Mouse (Mus musculus) NIH3T3 (cell line): ENCODE results near the gene Nek1.

ENCODE experiments used
- DNase-seq: peaks from one replicate; pipeline ENCODE4 v3.0.0-alpha.2; 2012; ENCODE audit warnings: low read depth

Nek1 gene

DNA sequence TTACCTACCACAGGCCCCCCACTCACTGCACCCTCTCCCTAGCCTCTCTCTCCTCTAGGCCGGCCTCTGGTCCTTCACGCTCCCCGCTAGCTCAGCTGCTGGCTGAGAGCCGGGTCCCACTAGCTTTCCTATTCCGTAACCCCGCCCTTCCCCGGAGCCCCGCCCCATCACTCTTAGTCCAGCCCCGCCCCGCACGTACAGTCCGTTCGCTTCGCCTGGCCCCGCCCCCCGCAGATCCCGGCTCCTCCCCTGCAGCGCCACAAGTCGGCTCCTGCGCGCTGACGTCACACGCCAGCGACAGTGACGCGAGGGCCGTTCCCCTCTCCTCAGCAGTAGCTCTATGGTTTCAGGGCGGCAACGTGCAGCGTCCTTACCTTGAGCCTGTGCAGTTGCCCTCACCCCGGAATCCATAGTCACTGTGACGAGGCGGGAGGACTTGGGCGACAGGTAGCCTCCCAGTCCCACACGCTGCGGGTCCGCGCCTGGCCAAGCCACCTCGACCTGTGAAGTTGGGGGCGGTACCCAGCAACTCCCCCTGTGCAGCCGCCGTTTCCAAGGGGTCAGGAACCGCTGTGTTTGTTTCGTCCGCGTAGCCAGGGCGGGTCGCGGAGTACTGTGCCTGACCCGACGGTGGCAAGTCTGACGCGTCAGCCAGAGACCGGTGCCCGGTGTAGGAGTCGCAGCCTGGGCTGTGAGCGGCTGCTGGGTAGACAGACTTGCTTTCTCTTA, at the start of gene Nek1:
Gene Nek1, plus strand, starts transcription at position 286 of the 729 bp plus-strand sequence.
- peak; percentile 99 for DNase-seq

DNA sequence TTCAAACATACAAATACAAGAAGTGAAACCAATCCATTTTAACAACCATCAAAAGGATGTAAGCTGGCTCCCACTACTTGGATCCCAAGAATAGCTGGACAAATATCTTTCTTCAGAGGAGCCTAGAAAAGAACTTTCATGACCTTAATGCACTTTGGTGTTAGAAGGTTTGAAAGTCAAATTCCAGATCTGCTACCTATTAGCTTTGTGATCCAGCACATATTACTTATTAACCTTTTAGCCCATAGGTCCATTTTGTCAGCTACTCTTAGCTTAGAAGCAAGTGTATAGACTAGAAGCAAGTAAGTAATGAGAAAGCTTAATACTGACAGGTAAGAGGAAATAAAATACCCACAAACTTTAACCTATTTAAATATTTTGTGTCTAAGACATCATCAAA, 45.5 kb upstream of the Nek1 start:
- DNase-seq: no peak

DNA sequence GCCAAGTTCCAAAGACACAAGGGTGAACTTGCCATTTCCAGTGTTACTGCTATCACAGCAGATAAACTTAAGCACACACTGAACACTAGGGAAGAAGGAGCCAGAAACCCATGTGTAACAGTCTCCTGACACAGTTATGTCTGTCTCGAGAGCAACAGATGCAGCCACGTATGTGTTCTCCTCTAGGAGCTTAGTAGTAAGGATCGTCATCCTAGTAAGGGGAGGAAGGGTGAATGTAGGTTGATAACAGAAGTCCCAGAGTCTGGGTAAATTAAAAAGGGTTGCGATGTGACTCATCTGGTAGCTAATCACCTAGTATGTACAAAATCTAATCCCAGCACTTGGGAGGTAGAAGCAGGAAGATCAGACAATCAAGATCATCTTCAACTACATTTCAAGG, 43.1 kb upstream of the Nek1 start:
- no peak for DNase-seq

DNA sequence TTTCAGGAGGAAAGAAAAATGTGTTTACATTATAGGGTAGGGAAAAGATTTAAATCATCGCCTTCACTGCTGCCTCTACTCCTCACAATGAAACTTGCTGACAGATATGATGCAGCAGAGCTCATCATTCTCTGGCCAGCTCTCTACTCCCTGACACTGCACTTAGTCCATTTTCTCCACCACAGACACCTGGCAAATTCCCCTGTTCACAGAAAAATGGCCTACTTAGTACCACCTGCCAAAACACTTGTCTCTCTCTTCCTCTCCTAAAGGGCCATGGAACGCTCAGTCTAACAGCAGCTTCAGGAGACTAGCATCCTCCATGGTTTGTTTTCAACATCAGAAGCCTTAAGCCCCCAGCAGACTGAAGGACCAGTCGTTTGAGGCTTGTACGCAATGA, 41.7 kb upstream of the Nek1 start:
- DNase-seq: peak; percentile 37

DNA sequence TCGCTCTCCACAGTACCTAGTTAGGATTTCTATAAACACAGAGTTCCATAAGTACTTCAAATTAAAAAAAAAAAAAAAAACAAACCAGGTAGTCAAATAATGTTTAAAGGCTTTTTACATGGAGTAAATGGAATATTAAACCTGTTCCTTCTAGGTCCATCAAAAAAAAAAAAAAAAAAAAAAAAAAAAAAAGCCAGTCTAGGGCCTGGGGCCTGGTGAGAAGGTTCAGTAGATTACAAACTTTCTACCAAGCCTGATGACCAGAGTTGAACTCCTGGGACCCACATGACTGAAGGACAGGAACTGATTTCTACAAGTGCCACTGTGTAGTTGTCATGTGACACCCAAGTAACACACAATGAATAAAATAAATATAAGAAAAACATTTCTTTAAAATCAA, 41.2 kb upstream of the Nek1 start:
- DNase-seq: no peak

DNA sequence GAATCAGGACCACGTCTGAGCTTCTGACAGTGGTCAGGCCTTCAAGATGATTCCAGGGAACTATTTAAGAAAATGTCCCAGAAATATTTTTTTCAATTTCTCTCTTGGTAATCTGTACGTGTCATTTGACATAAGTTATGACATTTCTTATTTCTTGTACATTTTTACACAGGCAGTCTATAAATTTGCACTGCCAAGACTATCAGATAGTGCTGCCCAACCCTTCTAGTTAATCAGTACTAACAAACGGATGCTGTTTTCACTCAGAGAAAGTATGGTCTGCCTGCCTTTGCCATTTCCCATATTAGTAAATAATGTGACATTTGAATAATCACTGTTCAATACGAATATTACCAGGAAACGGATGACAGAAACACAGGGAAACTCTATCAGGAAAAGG, 40.2 kb upstream of the Nek1 start:
- no peak for DNase-seq

DNA sequence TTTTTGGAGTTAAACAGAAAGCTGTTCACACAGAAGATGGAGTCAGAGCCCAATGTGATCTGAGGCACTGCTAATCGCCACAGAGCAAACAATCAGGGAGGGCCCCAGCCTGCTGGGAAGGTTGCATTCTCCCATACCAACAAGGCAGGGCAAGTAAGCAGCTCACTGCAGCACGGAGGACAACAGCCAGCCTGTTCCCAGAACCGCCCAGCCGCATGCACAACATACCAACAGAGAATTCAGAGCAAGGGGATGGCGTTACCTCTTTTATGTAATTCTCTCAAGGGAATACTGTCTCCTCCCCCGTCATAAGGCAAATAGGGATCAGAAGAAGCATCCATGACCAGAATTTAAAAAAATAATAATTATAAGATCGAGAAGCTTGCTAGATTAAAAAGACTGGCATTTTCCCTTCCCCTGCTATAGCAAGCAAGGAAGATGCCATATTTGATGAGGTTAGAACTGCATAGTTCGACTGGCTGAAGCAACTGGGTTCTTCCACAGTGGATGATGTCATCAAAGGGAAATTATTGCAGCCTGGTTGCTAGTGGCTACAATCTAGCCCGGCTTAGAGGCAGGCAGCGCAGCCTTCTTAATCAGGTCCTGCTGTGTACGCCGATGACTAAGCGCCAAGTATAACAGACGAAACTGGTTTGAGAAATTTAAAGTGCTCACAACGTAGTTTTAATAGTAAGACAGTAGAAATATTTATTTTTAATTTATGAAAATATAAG, 38.5 kb upstream of the Nek1 start:
- peak; percentile 95 for DNase-seq

DNA sequence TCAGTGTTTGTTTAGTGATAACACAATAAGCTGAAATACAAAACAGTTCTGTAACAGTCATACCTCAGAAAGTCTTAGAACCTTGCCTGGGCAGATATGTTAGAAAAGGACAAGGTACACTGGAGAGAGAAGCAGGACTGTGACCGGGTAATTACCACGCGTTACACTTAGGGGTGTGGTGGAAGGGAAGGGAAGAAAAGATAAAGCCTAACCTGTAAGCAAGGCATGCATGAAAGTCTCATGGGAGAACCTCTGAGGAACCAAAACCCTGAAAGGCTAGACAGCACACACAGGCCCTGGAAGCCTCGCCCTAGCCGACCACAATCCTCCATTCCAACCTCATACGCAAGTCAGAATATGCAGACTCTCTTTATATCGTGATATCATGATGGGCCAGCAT, 36.1 kb upstream of the Nek1 start:
- no peak for DNase-seq

DNA sequence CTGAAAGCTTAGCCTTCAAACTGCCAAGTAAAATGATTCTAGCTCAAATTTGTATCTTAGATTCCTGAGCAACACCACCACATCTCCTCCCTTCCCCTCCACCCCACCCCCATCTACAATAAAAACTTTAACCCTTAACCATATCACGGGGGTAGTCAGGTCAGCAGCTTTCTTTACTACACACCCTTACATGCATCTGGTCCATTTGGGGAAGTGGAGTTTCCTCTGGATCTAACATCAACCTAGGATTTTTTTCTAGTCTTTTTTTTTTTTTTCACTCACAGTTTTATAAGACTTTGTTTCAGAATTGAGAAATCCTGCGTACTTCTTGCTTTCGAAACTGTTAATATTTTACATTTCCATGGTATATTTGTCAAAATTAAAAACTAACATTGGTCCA, 30.2 kb upstream of the Nek1 start:
- DNase-seq: no peak

DNA sequence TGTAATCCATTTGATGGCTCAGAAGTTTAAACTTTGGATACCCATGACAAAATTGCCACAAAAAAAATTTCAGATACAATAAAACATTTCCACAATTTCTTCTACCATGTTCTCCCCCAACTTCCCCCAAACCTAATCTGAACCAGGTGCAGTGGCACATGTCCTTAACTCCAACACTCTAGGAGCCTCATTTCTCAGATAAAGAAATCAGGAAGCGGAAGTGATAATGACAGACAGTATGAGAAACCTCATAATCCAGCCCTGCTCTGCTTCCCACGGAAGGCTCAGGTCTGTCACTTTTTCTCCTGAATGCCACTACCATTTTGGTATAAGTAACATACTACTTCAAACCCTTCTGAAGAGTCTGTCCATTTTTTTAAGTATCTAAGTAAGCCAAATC, 29.1 kb upstream of the Nek1 start:
- DNase-seq: no peak

DNA sequence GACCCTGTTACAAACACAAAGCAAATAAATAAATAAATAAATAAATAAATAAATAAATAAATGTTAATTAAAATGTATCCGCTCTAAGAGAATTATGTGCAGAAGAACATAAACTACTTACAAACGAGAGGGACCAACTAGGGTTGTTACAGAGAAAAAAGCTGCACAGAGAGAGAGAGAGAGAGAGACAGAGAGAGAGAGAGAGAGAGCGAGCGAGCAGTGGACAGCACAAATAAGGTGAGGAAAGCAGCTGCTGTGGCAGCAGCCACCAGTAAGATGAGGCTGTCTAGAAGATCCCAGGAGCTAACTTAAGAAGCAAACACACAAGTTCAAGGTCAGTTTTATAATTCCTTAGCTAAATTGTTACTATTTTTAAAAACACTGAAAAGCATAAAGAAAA, 28.5 kb upstream of the Nek1 start:
- no peak for DNase-seq

DNA sequence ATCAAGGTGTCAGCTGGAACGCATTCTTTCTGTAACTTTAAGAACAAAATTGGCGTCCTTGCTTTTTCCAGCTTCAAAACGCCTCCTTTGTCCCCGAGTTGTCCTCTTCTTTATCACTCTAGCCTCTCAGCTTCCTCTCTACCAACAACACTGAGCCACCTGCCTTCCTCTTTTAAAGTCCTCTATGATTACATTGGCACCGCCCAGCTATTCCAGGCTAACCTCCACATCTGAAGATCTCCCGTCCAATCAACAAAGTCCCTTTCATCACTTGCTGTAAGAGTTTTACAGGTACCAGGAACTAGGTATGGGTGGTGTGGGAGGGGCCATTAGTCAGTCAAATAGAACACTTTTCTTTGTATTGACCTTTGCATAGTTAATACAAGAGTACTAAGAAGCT, 27.7 kb upstream of the Nek1 start:
- DNase-seq: no peak

DNA sequence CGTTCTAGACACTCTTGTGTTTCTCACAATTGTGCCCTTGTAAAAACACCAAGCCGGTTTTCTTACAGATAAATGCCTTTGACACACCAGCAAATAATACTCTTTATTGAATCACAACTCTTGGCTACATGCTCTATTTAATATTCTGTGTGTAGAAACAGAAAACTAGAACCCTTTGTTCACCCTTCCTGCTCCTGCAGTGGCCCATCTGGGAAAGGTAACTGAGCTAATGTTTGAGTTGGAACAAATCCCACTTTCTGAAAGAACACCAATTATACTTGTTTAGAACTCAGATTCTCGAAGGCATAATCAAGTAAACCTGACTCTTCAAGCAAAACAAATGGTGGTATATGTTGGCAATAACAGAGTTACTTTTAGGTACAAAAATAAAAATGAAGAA, 27.3 kb upstream of the Nek1 start:
- DNase-seq: no peak

DNA sequence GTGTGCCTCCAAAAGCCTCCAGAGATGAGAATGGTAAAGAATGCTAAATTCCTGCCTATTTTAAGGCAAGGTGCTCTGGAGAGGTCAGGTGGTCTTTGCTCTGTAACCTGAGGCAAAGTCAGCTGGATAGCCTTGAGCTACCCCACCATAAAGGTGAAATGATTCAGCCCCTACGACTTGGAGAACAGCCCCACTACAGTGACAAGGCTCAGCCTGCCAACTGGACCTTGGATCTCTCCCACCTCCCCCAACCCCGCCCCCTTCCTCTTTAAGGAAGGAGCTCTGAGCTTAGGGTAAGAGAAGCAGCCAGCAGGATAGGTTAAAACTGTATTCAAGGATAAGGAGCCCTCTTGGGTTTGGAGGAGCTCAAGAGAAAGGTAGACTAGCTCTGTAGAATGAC, 23.9 kb upstream of the Nek1 start:
- no peak for DNase-seq

DNA sequence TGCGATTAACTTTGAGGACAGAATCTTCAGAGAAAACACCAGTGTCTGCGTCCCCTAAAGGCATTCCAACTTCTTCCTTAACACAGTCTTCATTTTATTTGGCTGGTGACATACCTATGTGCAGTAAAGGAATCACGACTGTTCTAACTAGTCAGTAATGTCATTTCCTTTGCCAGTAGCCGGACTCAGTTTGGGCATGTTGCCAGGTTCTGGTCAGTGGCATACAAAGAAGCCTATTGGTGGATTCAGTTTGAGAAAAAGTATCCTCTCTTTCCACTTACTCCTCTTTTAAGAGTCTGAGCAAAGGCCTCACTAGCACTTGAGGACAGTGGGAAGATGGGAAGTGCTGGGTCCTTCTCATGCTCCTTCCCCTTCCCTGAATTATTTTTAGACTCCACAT, 21.2 kb upstream of the Nek1 start:
- DNase-seq: no peak

DNA sequence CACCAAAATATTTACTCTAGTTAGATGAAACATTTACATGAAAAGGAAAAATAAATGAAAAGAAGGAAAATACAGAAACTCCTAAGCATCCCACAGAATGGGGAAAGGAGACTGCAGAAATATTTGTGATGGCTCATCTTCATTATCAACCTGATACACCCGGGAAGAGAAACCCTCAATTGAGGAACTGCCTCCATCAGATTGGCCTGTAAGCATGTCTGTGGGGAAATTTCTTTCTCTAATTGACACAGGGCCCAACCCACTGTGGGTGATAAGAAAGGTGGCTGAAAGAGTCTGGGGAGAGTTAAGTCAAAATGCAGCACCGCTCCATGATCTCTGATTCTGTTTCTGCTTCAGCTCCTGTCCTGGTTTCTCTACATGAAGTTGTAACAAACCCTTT, 19.5 kb upstream of the Nek1 start:
- no peak for DNase-seq

DNA sequence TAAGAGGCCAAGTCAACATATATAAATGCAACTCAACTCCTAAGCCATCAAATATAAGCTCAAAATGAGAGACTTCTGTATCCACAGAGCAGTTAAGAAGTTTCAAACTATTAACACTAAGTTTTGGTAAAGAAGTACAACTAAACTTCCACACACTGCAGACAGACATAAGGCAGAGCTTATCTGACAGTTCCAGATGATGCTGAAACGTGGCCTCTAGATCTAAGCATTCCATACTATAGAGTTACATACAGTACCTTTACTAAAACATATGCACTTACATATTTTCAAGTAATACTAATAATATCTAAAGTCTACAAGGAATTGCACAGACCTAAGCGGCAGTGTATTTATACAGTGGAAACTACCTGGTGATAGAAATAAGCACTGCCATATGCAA, 18.2 kb upstream of the Nek1 start:
- no peak for DNase-seq

DNA sequence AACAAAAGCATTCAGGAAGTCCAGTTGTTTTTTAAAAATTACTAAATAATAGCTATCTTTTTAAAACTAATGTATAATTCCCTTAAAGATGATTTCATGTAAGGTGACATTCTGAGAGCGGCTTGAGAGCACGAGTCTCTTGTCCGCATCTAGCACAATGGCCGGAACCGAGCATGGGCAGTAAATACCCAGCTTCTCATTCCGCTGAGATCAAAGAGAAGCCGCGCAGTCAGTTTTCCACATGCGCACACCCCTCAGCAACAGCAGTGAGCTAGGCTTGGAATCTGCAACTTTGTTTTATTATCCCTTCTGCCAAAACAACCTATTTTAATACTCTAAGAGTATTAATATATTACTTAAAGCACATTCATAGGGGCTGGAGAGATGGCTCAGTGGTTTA, 16.2 kb upstream of the Nek1 start:
- no peak for DNase-seq

DNA sequence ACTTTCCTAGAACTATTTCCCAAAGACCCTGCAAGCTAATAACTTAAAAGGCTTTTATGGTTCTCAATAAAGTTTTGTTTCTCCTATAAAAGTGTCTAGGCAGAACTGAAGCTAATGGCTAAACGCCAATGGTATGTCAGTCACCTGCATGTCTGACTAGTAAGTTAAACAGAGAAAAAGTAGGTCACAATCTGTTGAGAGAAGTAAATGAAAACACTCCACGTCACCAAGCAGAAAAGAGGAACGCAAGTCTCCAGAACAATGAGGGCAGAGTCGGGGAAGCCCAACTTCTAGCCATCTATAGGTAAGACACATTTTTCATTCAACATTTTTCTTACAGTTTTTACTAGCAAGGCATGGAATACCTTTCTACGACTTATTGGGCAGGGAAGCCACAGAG, 14.5 kb upstream of the Nek1 start:
- DNase-seq: no peak

DNA sequence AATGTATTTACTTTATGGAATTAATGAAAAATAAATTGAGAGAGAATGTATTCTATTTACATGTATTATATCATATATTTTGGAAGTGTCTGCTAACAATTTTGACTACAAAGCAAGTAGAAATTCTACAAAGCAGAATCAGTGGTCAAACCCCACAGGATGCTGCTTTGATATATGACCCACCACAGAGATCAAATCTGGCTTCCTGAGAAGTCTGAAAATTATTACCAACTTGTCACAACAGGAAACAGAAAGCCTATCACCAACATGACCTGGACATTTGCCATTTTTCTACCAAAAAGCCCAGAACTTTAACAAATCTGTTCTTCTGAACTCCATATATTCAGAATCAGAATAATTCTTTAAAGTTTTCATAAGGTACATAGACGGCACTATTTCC, 11.6 kb upstream of the Nek1 start:
- no peak for DNase-seq

DNA sequence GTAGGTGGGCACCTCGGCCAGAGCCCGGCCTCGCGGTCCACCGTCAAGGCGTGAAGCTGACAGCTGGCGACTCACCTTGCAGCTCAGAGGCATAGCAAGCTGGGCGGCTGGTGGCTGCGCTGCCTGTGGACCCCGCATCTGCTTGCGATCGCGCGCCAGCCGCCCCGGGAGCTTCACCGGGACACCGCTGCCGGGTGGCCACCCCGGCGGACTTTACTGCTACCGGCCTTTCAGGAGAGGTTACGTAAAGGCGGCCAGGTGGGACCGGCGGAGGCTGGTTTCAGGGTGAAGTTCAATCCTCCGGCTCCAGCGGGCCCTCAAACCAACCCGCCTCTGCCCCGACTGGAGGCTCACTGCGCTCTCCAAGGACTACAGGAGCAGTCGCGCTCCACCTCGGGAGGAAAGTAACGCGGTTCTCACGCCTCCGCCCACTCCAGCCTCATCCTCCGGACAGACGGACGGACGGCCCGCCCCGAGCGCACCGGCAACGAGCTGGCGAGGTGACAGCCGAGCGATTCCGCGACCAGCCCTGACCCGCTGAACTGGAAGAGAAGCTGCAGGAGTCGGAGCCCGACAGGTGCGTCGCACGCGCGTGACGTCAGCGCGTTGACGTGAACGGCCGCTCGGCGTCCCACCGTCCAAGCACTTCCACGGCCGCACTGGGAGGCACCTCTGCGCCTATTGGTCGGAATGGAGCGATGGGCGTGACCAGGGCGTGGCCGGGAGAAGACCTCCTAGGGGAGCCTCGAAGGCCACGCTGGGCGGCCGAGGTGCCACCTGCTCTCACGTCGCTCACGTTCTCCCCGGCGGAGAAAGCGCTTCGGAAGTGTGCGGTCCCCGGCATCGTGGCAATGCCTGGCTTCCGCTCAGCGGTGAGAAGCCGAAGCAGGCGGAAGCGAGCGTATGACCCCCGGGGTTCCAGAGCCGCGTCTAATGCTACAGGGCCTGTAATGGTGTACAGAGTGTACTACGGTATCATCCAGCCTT, 10.0 kb upstream of the Nek1 start, which contains the start of gene Clcn3:
Gene Clcn3, minus strand, starts transcription at position 600 of the 987 bp plus-strand sequence.
- DNase-seq: peak; percentile 97

DNA sequence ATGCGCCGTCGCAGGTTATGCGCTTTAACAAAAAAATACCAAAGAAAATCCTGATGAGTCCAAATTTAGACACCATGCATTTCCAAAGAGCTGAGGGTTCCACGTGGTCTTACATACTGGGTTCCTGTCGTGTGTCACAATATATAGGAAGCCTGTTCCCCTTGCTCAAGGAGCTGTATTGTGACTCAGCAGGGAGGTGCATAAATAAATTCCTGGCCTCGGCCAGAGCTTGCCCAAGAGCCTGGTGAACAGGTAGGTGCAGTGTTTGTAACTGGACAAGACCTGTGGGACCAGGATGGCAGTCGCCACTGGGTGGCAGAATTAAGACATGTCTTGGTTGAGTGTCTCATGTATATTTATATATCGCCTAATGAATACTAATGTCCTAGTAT, 9.3 kb upstream of the Nek1 start:
- DNase-seq: peak; percentile 65
